Mouse (Mus musculus): ENCODE measurements around the gene Ehbp1. TPM values are rescaled to one million over a fixed set of nuclear protein-coding genes. Genes with fewer than 3 reads are reported as not detected.

Gene Ehbp1
- polyA plus RNA-seq, 1 experiment from 2014 or later, result 12.0 TPM

DNA sequence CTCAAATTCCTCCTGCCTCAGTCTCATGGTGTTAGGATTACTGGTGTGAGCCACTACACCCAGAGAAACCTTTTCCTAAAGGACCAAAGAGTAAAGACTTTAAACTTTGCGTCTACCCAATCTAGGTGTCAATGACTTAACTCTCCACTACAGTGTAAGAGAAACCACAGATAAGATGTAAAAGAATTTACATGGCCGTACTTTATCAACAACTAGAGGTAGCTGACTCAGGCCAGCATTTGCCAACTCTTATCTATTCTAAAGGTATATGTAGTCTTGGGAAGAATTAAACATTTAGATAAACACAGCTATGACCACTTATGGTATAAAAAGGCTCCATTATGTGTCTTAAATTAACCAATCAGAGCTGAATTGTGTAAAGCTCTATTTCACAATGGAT is 67.9 kb downstream of the Ehbp1 start:
- H3K36me3 ChIP-seq (replicated peaks; ENCODE audit: control insufficient read depth, insufficient read depth, low read depth, low read length), result no peaks in the 10 kb centered on the region; the same call in 1 of the 2 replicates
- H3K4me3 ChIP-seq (ENCODE audit: low read depth, low read length), result no peak overlapping the region
- H3K9ac ChIP-seq (replicated peaks; ENCODE audit: low read length), result no peak overlapping the region
- H3K27ac ChIP-seq (replicated peaks; ENCODE audit: low read depth, low read length), result no peak overlapping the region
- no peaks in the 10 kb centered on the region for H3K9me3 ChIP-seq (replicated peaks; ENCODE audit: control insufficient read depth, low read length)
- H3K4me1 ChIP-seq (ENCODE audit: control insufficient read depth, insufficient read depth, low read length), result no peaks in the 10 kb centered on the region
- DNase-seq (ENCODE audit: low spot score), result no peak
- ATAC-seq (replicated peaks; ENCODE audit: insufficient number of reproducible peaks, low FRiP score, low TSS enrichment, low read depth), result no peak
- H3K4me2 ChIP-seq (ENCODE audit: low read depth, low read length), result no peak overlapping the region
- H3K27me3 ChIP-seq (ENCODE audit: control insufficient read depth, insufficient read depth, low read length), result no peaks in the 10 kb centered on the region
- 90% methylated on average over 2 of the region's 2 CpGs for WGBS

- Histone ChIP-seq H3K4me1 (ENCODE audit: control insufficient read depth, insufficient read depth, low read length) (no peaks in the 10 kb centered on the region), H3K9ac (replicated peaks; ENCODE audit: low read length) (no peak overlapping the region), H3K4me2 (ENCODE audit: low read depth, low read length) (no peak overlapping the region), H3K27me3 (ENCODE audit: control insufficient read depth, insufficient read depth, low read length) (no peaks in the 10 kb centered on the region), H3K27ac (replicated peaks; ENCODE audit: low read depth, low read length) (no peak overlapping the region), H3K9me3 (replicated peaks; ENCODE audit: control insufficient read depth, low read length) (no peaks in the 10 kb centered on the region), H3K4me3 (ENCODE audit: low read depth, low read length) (no peak overlapping the region), H3K36me3 (replicated peaks; ENCODE audit: control insufficient read depth, insufficient read depth, low read depth, low read length) (no peaks in the 10 kb centered on the region; the same call in 1 of the 2 replicates)
- ATAC-seq (replicated peaks; ENCODE audit: insufficient number of reproducible peaks, low FRiP score, low TSS enrichment, low read depth) (no peak), DNase-seq (ENCODE audit: low spot score) (no peak)
- WGBS, result 81% methylated on average over 7 of the region's 7 CpGs
Observed at GRCm38 (mm10) chr11:22273378-22273777, 68.7 kb downstream of the Ehbp1 start.

GRCm38 (mm10) chr11:22271889-22272288 is 70.2 kb downstream of the Ehbp1 start:
- WGBS, result 92% methylated on average over 3 of the region's 3 CpGs
- Histone ChIP-seq H3K4me2 (ENCODE audit: low read depth, low read length) (no peak overlapping the region), H3K4me1 (ENCODE audit: control insufficient read depth, insufficient read depth, low read length) (no peaks in the 10 kb centered on the region), H3K9ac (replicated peaks; ENCODE audit: low read length) (no peak overlapping the region), H3K27ac (replicated peaks; ENCODE audit: low read depth, low read length) (no peak overlapping the region), H3K27me3 (ENCODE audit: control insufficient read depth, insufficient read depth, low read length) (no peaks in the 10 kb centered on the region), H3K36me3 (replicated peaks; ENCODE audit: control insufficient read depth, insufficient read depth, low read depth, low read length) (no peaks in the 10 kb centered on the region; the same call in 1 of the 2 replicates), H3K4me3 (ENCODE audit: low read depth, low read length) (no peak overlapping the region), H3K9me3 (replicated peaks; ENCODE audit: control insufficient read depth, low read length) (no peaks in the 10 kb centered on the region)
- no peak for ATAC-seq (replicated peaks; ENCODE audit: insufficient number of reproducible peaks, low FRiP score, low TSS enrichment, low read depth)
- DNase-seq (ENCODE audit: low spot score), result no peak

GRCm38 (mm10) chr11:22269643-22270042 is 72.4 kb downstream of the Ehbp1 start:
- Histone ChIP-seq H3K27me3 (ENCODE audit: control insufficient read depth, insufficient read depth, low read length) (no peaks in the 10 kb centered on the region), H3K4me1 (ENCODE audit: control insufficient read depth, insufficient read depth, low read length) (no peaks in the 10 kb centered on the region), H3K27ac (replicated peaks; ENCODE audit: low read depth, low read length) (no peak overlapping the region), H3K4me3 (ENCODE audit: low read depth, low read length) (no peak overlapping the region), H3K36me3 (replicated peaks; ENCODE audit: control insufficient read depth, insufficient read depth, low read depth, low read length) (no peaks in the 10 kb centered on the region), H3K9ac (replicated peaks; ENCODE audit: low read length) (no peak overlapping the region), H3K9me3 (replicated peaks; ENCODE audit: control insufficient read depth, low read length) (no peaks in the 10 kb centered on the region), H3K4me2 (ENCODE audit: low read depth, low read length) (no peak overlapping the region)
- DNase-seq (ENCODE audit: low spot score), result no peak
- WGBS, result 80% methylated on average over 4 of the region's 4 CpGs
- ATAC-seq (replicated peaks; ENCODE audit: insufficient number of reproducible peaks, low FRiP score, low TSS enrichment, low read depth), result no peak

DNA sequence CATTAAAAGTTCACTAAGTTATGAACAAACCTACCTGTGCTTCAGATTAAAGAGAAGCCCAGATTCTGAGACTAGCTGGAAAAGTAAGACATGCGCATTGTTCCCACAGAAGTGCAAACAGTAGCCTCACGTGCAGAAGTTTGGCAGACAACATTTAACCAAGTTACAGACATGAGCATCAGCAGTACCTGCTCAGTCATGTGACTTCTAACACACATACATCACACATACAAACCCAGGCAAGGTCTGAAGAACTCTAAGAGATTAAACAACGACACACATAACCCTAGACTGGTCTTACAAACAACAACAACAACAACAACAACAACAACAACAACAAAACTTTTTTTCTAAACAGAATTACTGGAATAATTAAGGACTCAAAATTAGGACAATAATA is 72.9 kb downstream of the Ehbp1 start:
- no peak for ATAC-seq (replicated peaks; ENCODE audit: insufficient number of reproducible peaks, low FRiP score, low TSS enrichment, low read depth)
- no peak for DNase-seq (ENCODE audit: low spot score)
- WGBS, result 80% methylated on average over 3 of the region's 3 CpGs
- H3K4me3 ChIP-seq (ENCODE audit: low read depth, low read length), result no peak overlapping the region
- H3K9me3 ChIP-seq (replicated peaks; ENCODE audit: control insufficient read depth, low read length), result no peaks in the 10 kb centered on the region
- H3K27me3 ChIP-seq (ENCODE audit: control insufficient read depth, insufficient read depth, low read length), result no peaks in the 10 kb centered on the region
- no peaks in the 10 kb centered on the region for H3K36me3 ChIP-seq (replicated peaks; ENCODE audit: control insufficient read depth, insufficient read depth, low read depth, low read length)
- no peak overlapping the region for H3K27ac ChIP-seq (replicated peaks; ENCODE audit: low read depth, low read length)
- no peak overlapping the region for H3K9ac ChIP-seq (replicated peaks; ENCODE audit: low read length)
- H3K4me1 ChIP-seq (ENCODE audit: control insufficient read depth, insufficient read depth, low read length), result no peaks in the 10 kb centered on the region
- no peak overlapping the region for H3K4me2 ChIP-seq (ENCODE audit: low read depth, low read length)

- no peak overlapping the region for H3K4me2 ChIP-seq (ENCODE audit: low read depth, low read length)
- H3K4me1 ChIP-seq (ENCODE audit: control insufficient read depth, insufficient read depth, low read length), result no peaks in the 10 kb centered on the region
- H3K27me3 ChIP-seq (ENCODE audit: control insufficient read depth, insufficient read depth, low read length), result no peaks in the 10 kb centered on the region
- H3K9me3 ChIP-seq (replicated peaks; ENCODE audit: control insufficient read depth, low read length), result no peaks in the 10 kb centered on the region
- DNase-seq (ENCODE audit: low spot score), result no peak
- H3K9ac ChIP-seq (replicated peaks; ENCODE audit: low read length), result no peak overlapping the region
- H3K36me3 ChIP-seq (replicated peaks; ENCODE audit: control insufficient read depth, insufficient read depth, low read depth, low read length), result no peaks in the 10 kb centered on the region
- H3K27ac ChIP-seq (replicated peaks; ENCODE audit: low read depth, low read length), result no peak overlapping the region
- ATAC-seq (replicated peaks; ENCODE audit: insufficient number of reproducible peaks, low FRiP score, low TSS enrichment, low read depth), result no peak
- H3K4me3 ChIP-seq (ENCODE audit: low read depth, low read length), result no peak overlapping the region
Observed at GRCm38 (mm10) chr11:22267014-22267413, 75.1 kb downstream of the Ehbp1 start.

GRCm38 (mm10) chr11:22255418-22255817 is 86.7 kb downstream of the Ehbp1 start:
- H3K9ac ChIP-seq (replicated peaks; ENCODE audit: low read length), result no peak overlapping the region
- WGBS, result 100% methylated on average over 1 of the region's 1 CpGs
- no peak overlapping the region for H3K4me3 ChIP-seq (ENCODE audit: low read depth, low read length)
- no peaks in the 10 kb centered on the region for H3K4me1 ChIP-seq (ENCODE audit: control insufficient read depth, insufficient read depth, low read length)
- no peak overlapping the region for H3K4me2 ChIP-seq (ENCODE audit: low read depth, low read length)
- ATAC-seq (replicated peaks; ENCODE audit: insufficient number of reproducible peaks, low FRiP score, low TSS enrichment, low read depth) (no peak), DNase-seq (ENCODE audit: low spot score) (no peak)
- no peaks in the 10 kb centered on the region for H3K36me3 ChIP-seq (replicated peaks; ENCODE audit: control insufficient read depth, insufficient read depth, low read depth, low read length)
- no peak overlapping the region for H3K27ac ChIP-seq (replicated peaks; ENCODE audit: low read depth, low read length)
- H3K9me3 ChIP-seq (replicated peaks; ENCODE audit: control insufficient read depth, low read length), result no peaks in the 10 kb centered on the region
- no peaks in the 10 kb centered on the region for H3K27me3 ChIP-seq (ENCODE audit: control insufficient read depth, insufficient read depth, low read length)

DNA sequence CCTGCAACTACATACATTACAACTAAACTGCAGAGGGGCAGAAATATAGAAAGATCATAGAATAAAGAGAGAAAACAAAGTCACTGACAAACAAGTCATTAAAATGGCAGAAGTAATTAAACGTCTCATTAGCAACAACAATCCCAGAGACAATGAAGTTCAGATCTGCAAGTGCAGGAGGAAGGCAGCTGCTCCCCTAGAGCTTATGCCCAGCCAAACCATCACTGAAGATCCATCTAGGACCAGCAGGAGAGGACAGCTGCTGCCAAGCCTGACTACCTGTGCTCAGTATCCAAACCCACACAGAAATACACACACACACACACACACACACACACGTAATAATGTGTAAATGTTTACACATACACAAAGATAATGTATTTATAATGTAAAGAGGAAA is 92.7 kb downstream of the Ehbp1 start:
- 88% methylated on average over 2 of the region's 2 CpGs for WGBS
- no peaks in the 10 kb centered on the region for H3K27me3 ChIP-seq (ENCODE audit: control insufficient read depth, insufficient read depth, low read length)

More for the DNA sequence above, 92.7 kb downstream of the Ehbp1 start:
- ATAC-seq (replicated peaks; ENCODE audit: insufficient number of reproducible peaks, low FRiP score, low TSS enrichment, low read depth), result no peak
- H3K4me2 ChIP-seq (ENCODE audit: low read depth, low read length), result no peak overlapping the region
- no peaks in the 10 kb centered on the region for H3K4me1 ChIP-seq (ENCODE audit: control insufficient read depth, insufficient read depth, low read length)
- H3K27ac ChIP-seq (replicated peaks; ENCODE audit: low read depth, low read length), result no peak overlapping the region
- H3K36me3 ChIP-seq (replicated peaks; ENCODE audit: control insufficient read depth, insufficient read depth, low read depth, low read length), result no peaks in the 10 kb centered on the region
- no peak overlapping the region for H3K9ac ChIP-seq (replicated peaks; ENCODE audit: low read length)
- DNase-seq (ENCODE audit: low spot score), result no peak
- H3K4me3 ChIP-seq (ENCODE audit: low read depth, low read length), result no peak overlapping the region
- no peaks in the 10 kb centered on the region for H3K9me3 ChIP-seq (replicated peaks; ENCODE audit: control insufficient read depth, low read length)

All from embryonic facial prominence, embryonic 11.5 days (tissue).